Mouse (Mus musculus): ENCODE measurements around the gene Hexb. TPM values are rescaled to one million over a fixed set of nuclear protein-coding genes. Genes with fewer than 3 reads are reported as not detected.

The Hexb gene
- 42.7 and 44.7 TPM in 2 replicates for polyA plus RNA-seq (2015; fragmentation: Nextera tagmentation; extraction: Ambion mirVana)

- H3K27me3 ChIP-seq, result no peaks in the 10 kb centered on the region
- peak within 1 kb of the TSS; percentile 69 for H3K9ac ChIP-seq
- H3K4me2 ChIP-seq, result peak within 1 kb of the TSS; percentile 71
- peaks cover 20% of the 10 kb centered on the region for H3K4me1 ChIP-seq (replicated peaks)
- H3K27ac ChIP-seq (replicated peaks), result 0 out of 2 replicates have a peak within 1 kb of the TSS, but pooled peaks have one; percentile 4
- H3K9me3 ChIP-seq, result no peaks in the 10 kb centered on the region
- peak; percentile 80 for ATAC-seq (ENCODE audit: low read depth)
- WGBS, result 1% methylated on average over 45 of the region's 45 CpGs
- no peaks in the 10 kb centered on the region for H3K36me3 ChIP-seq
- H3K4me3 ChIP-seq, result peak within 1 kb of the TSS; percentile 55
Observed at GRCm38 (mm10) chr13:97197932-97198562, at the start of gene Hexb. TSS of gene Hexb (minus strand) at chr13:97198357.

DNA sequence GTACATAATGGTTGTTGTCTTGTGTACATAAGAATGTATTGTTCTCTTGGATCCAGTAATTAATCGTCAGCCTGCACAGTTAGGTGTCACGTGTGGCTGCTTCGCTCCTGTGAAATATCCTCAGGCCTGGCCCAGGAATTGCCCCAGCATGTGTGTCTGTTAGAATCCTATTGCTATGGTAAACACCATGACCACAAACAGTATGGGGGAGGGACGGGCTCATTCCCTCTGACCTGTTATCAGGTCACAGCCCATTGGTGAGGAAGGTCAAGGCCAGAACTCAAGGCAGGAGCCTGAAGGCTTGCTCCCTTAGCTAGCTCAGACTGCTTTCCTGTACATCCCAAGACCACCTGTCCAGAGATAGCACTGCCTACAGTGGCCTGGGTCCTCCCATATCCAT is 49.6 kb upstream of the Hexb start:
- WGBS, result 24% methylated on average over 4 of the region's 4 CpGs
- H3K9me3 ChIP-seq, result no peaks in the 10 kb centered on the region
- peaks cover 100% of the 10 kb centered on the region for H3K4me1 ChIP-seq (replicated peaks)
- H3K4me3 ChIP-seq, result peak overlapping the region; percentile 99
- H3K4me2 ChIP-seq, result peak overlapping the region; percentile 87
- peaks cover 74% of the 10 kb centered on the region for H3K36me3 ChIP-seq
- H3K9ac ChIP-seq, result peak overlapping the region; percentile 49
- H3K27ac ChIP-seq (replicated peaks), result 0 out of 2 replicates have a peak overlapping the region, but pooled peaks have one; percentile 10
- ATAC-seq (ENCODE audit: low read depth), result no peak
- no peaks in the 10 kb centered on the region for H3K27me3 ChIP-seq

DNA sequence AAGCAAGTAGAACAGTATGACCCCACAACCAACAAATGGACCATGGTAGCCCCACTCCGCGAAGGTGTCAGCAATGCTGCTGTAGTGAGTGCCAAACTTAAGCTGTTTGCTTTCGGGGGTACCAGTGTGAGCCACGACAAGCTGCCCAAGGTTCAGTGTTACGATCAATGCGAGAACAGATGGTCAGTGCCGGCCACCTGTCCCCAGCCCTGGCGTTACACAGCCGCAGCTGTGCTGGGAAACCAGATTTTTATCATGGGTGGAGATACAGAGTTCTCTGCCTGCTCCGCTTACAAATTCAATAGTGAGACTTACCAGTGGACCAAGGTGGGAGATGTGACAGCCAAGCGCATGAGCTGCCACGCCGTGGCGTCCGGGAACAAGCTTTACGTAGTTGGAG is 48.1 kb upstream of the Hexb start:
- H3K27ac ChIP-seq (replicated peaks), result 0 out of 2 replicates have a peak overlapping the region, but pooled peaks have one; percentile 9
- H3K4me1 ChIP-seq (replicated peaks), result peaks cover 93% of the 10 kb centered on the region
- WGBS, result 58% methylated on average over 16 of the region's 16 CpGs
- peaks cover 60% of the 10 kb centered on the region for H3K36me3 ChIP-seq
- H3K27me3 ChIP-seq, result no peaks in the 10 kb centered on the region
- H3K4me2 ChIP-seq, result peak overlapping the region; percentile 87
- no peak for ATAC-seq (ENCODE audit: low read depth)
- no peaks in the 10 kb centered on the region for H3K9me3 ChIP-seq
- peak overlapping the region; percentile 57; the same call in 1 of the 2 replicates for H3K9ac ChIP-seq
- H3K4me3 ChIP-seq, result peak overlapping the region; percentile 99

GRCm38 (mm10) chr13:97245157-97245556 is 47.0 kb upstream of the Hexb start:
- no peaks in the 10 kb centered on the region for H3K27me3 ChIP-seq
- no peaks in the 10 kb centered on the region for H3K9me3 ChIP-seq
- peak overlapping the region; percentile 96 for H3K9ac ChIP-seq
- peaks cover 50% of the 10 kb centered on the region for H3K36me3 ChIP-seq
- WGBS, result 82% methylated on average over 12 of the region's 12 CpGs
- H3K4me3 ChIP-seq, result peak overlapping the region; percentile 99
- H3K4me1 ChIP-seq (replicated peaks), result peaks cover 86% of the 10 kb centered on the region
- H3K4me2 ChIP-seq, result peak overlapping the region; percentile 87
- no peak for ATAC-seq (ENCODE audit: low read depth)
- peak overlapping the region; percentile 99; the same call in 1 of the 2 replicates for H3K27ac ChIP-seq (replicated peaks)

DNA sequence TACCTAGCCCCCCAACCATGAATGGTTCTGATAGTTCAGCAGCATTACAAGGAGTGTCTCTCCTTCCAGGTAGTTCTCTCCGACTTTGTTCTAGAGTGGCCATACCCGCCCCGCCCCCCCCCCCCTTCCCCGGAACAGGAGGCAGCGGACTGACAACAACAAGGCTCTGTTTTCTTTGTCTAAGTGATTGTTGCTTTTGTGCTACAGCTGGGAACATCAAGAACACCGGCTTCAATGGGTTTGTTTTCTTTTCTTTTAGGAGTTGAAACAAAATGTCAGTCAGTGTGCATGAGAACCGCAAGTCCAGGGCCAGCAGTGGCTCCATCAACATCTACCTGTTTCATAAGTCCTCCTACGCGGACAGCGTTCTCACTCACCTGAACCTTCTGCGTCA is 46.6 kb upstream of the Hexb start:
- Histone ChIP-seq H3K27ac (replicated peaks) (peak overlapping the region; percentile 99), H3K9me3 (no peaks in the 10 kb centered on the region), H3K4me3 (peak overlapping the region; percentile 99), H3K4me2 (peak overlapping the region; percentile 87), H3K36me3 (peaks cover 49% of the 10 kb centered on the region), H3K27me3 (no peaks in the 10 kb centered on the region), H3K9ac (peak overlapping the region; percentile 96), H3K4me1 (replicated peaks) (peaks cover 86% of the 10 kb centered on the region)
- 41% methylated on average over 11 of the region's 11 CpGs for WGBS
- no peak for ATAC-seq (ENCODE audit: low read depth)

DNA sequence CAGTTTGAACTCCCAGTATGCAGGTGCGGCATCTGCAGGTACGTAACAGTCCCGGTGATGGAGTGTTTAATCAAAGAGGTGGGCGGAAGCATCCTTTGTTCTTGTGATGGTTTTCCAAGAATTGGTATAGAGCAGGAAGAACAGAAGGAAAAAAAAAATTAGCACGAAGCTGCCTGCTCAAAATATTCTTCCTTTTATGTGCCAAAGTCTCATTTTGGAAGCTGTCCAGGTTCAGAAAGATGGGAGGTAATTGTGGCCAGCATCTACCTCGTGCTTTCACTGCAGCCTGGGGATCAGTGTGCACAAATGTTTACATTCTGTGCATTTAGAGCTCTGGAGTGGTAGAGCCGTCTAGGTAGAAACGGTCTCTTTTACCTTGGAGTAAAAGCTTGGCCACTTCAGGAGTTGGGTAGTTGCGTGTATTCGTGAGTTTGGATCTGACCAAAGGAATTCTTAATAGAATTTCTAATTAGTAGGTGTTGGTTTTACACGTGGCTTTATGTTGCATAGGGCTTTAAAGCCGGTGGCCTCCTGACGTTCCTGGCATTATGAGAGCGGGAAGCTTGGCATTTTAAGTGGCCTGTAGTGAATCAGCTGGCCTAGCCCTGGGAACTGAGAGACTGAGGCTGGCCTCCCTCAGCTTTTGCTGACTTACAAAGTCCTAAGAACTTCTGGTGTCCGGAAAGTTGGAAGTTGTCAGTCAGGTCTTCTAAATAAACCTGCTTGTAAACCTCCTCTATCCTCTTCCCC is 46.0 kb upstream of the Hexb start:
- Histone ChIP-seq H3K4me3 (peak overlapping the region; percentile 99), H3K4me2 (peak overlapping the region; percentile 87), H3K9ac (peak overlapping the region; percentile 96), H3K27me3 (no peaks in the 10 kb centered on the region), H3K27ac (replicated peaks) (peak overlapping the region; percentile 99), H3K9me3 (no peaks in the 10 kb centered on the region), H3K36me3 (peaks cover 44% of the 10 kb centered on the region), H3K4me1 (replicated peaks) (peaks cover 86% of the 10 kb centered on the region)
- 17% methylated on average over 15 of the region's 15 CpGs for WGBS
- ATAC-seq (ENCODE audit: low read depth), result no peak

DNA sequence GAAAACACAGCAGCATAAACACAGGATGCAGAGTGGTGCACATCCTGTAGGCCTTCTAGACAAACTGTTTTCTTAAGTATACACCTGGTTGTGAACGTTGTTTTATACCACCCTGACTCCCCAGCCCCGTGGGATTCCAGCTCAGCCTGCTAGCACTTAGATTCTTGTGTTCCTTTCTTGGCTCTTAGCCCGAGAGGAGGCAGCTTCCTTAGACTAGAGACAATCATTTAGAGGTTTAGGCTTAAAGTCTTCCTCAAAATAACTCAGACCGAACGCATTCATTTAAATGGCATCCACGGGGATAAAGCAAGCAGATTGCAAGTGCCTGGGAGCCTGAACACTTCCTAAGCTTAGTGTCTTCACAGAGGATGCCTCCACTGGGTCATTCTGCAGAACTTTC is 44.6 kb upstream of the Hexb start:
- H3K4me2 ChIP-seq, result peak overlapping the region; percentile 87
- H3K4me1 ChIP-seq (replicated peaks), result peaks cover 86% of the 10 kb centered on the region
- H3K27me3 ChIP-seq, result no peaks in the 10 kb centered on the region
- 2% methylated on average over 6 of the region's 6 CpGs for WGBS
- H3K4me3 ChIP-seq, result peak overlapping the region; percentile 99
- H3K9ac ChIP-seq, result peak overlapping the region; percentile 96
- peaks cover 29% of the 10 kb centered on the region for H3K36me3 ChIP-seq
- H3K27ac ChIP-seq (replicated peaks), result peak overlapping the region; percentile 99
- H3K9me3 ChIP-seq, result no peaks in the 10 kb centered on the region
- ATAC-seq (ENCODE audit: low read depth), result no peak

- Histone ChIP-seq H3K27me3 (no peaks in the 10 kb centered on the region), H3K36me3 (peaks cover 21% of the 10 kb centered on the region), H3K9me3 (no peaks in the 10 kb centered on the region), H3K27ac (replicated peaks) (peak overlapping the region; percentile 99), H3K4me2 (peak overlapping the region; percentile 87), H3K9ac (peak overlapping the region; percentile 96), H3K4me1 (replicated peaks) (peaks cover 80% of the 10 kb centered on the region), H3K4me3 (peak overlapping the region; percentile 99)
- no peak for ATAC-seq (ENCODE audit: low read depth)
- 0% methylated on average over 20 of the region's 20 CpGs for WGBS
Observed at GRCm38 (mm10) chr13:97241787-97242280, 43.7 kb upstream of the Hexb start.

- under 1% methylated on average over 83 of the region's 89 CpGs for WGBS
- Histone ChIP-seq H3K9me3 (no peaks in the 10 kb centered on the region), H3K36me3 (peaks cover 14% of the 10 kb centered on the region), H3K27me3 (no peaks in the 10 kb centered on the region), H3K9ac (peak within 1 kb of the TSS; percentile 96), H3K27ac (replicated peaks) (peak within 1 kb of the TSS; percentile 99), H3K4me3 (peak within 1 kb of the TSS; percentile 99), H3K4me2 (peak within 1 kb of the TSS; percentile 87), H3K4me1 (replicated peaks) (peaks cover 74% of the 10 kb centered on the region)
- peak; percentile 89 for ATAC-seq (ENCODE audit: low read depth)
Observed at GRCm38 (mm10) chr13:97240965-97241786, 43.0 kb upstream of the Hexb start, which contains the start of gene Enc1. TSS of gene Enc1 (plus strand) at chr13:97241105.

- peak overlapping the region; percentile 87 for H3K4me2 ChIP-seq
- no peaks in the 10 kb centered on the region for H3K27me3 ChIP-seq
- peaks cover 6% of the 10 kb centered on the region for H3K36me3 ChIP-seq
- H3K4me1 ChIP-seq (replicated peaks), result peaks cover 74% of the 10 kb centered on the region
- no peaks in the 10 kb centered on the region for H3K9me3 ChIP-seq
- ATAC-seq (ENCODE audit: low read depth), result peak; percentile 73
- H3K4me3 ChIP-seq, result peak overlapping the region; percentile 99
- peak overlapping the region; percentile 99 for H3K27ac ChIP-seq (replicated peaks)
- WGBS, result under 1% methylated on average over 35 of the region's 36 CpGs
- H3K9ac ChIP-seq, result peak overlapping the region; percentile 96
Observed at GRCm38 (mm10) chr13:97240279-97240964, 42.3 kb upstream of the Hexb start.

All from neural tube, embryonic 13.5 days (tissue).